Mouse (Mus musculus) spleen, adult 2 months (tissue): Measurements from ENCODE around the gene Chrm1. TPM values are rescaled to one million over a fixed set of nuclear protein-coding genes. Genes with fewer than 3 reads are reported as not detected.

Experiments used
- DNase-seq, 2 experiments: peaks; one replicate each; pipeline versions ENCODE4 v3.0.0 to v3.0.0-alpha.2; 2012 to 2021; ENCODE audit warnings: low spot score in 2 of 2, low read depth in 1 of 2
- H3K27ac ChIP-seq: fragments of 200-500 bp; 2 replicates; pipeline ENCODE4 v1.5.1; 2012; ENCODE audit warnings: low read length, inconsistent platforms; ENCODE audit not compliant: insufficient read depth
- H3K27me3 ChIP-seq: fragments of 200-500 bp; 2 replicates; pipeline ENCODE4 v1.6.1; 2012; ENCODE audit warnings: mild to moderate bottlenecking, moderate library complexity, low read length, inconsistent platforms; ENCODE audit not compliant: control insufficient read depth, insufficient read depth
- H3K36me3 ChIP-seq: fragments of 200-500 bp; 2 replicates; pipeline ENCODE4 v1.6.1; 2012; ENCODE audit warnings: mild to moderate bottlenecking, low read length, inconsistent platforms; ENCODE audit not compliant: control insufficient read depth, insufficient read depth
- H3K4me1 ChIP-seq: fragments of 200-500 bp; 2 replicates; pipeline ENCODE4 v1.6.1; 2011; ENCODE audit warnings: inconsistent platforms; ENCODE audit not compliant: control insufficient read depth, insufficient read depth, insufficient read length
- H3K4me3 ChIP-seq: fragments of 200-500 bp; 2 replicates; pipeline ENCODE4 v1.5.1; 2011; ENCODE audit warnings: mild to moderate bottlenecking, inconsistent platforms; ENCODE audit not compliant: insufficient read depth, insufficient read length; ENCODE audit errors: extremely low read depth
- CTCF ChIP-seq: fragments of 200-500 bp; IDR thresholded peaks from 2 replicates; pipeline ENCODE4 v1.5.1; 2011; ENCODE audit warnings: mild to moderate bottlenecking, inconsistent platforms; ENCODE audit not compliant: insufficient read depth, insufficient read length, insufficient replicate concordance; ENCODE audit errors: extremely low read depth
- POLR2A ChIP-seq: fragments of 200-500 bp; IDR thresholded peaks from 2 replicates; pipeline ENCODE4 v1.6.1; 2011; ENCODE audit warnings: low read depth, low read length, inconsistent platforms
- WGBS: fragments of 180-500 bp; shearing (Covaris S2); methylation state at CpG from one replicate; pipeline ENCODE4 v1.1.7; 2018; 5-methylcytosine and 5-hydroxymethylcytosine counted together
- polyA plus RNA-seq: library from polyadenylated mRNA; depleted of rRNA; stranded (reverse); fragments of >200 nt; gene quantifications from 2 replicates; pipeline ENCODE4 v1.2.3, GENCODE M21; 2012

The Chrm1 gene
- polyA plus RNA-seq, 1 experiment, result 0.07 TPM

GRCm38 (mm10) chr19:8702458-8702857 is 38.9 kb downstream of the Chrm1 start:
- H3K4me3 ChIP-seq, result no peak overlapping the region
- no peaks in the 10 kb centered on the region for H3K4me1 ChIP-seq
- H3K36me3 ChIP-seq, result peaks cover 6% of the 10 kb centered on the region; the same call in 1 of the 2 replicates
- no peak overlapping the region for H3K27ac ChIP-seq
- 26% methylated on average over 3 of the region's 3 CpGs for WGBS
- TF ChIP-seq POLR2A, result no peak
- no peak for TF ChIP-seq CTCF
- no peak for DNase-seq
- no peaks in the 10 kb centered on the region for H3K27me3 ChIP-seq

- TF ChIP-seq CTCF (no peak), POLR2A (no peak)
- WGBS, result 80% methylated on average over 4 of the region's 4 CpGs
Measured at GRCm38 (mm10) chr19:8703571-8703970, 40.0 kb downstream of the Chrm1 start.

GRCm38 (mm10) chr19:8705026-8705708 is 41.6 kb downstream of the Chrm1 start:
- Histone ChIP-seq H3K4me1 (no peaks in the 10 kb centered on the region), H3K36me3 (peaks cover 29% of the 10 kb centered on the region), H3K27ac (no peak overlapping the region), H3K27me3 (no peaks in the 10 kb centered on the region), H3K4me3 (no peak overlapping the region)
- TF ChIP-seq POLR2A, result no peak
- no peak for TF ChIP-seq CTCF
- DNase-seq, result no peak
- WGBS, result 91% methylated on average over 6 of the region's 6 CpGs

More at GRCm38 (mm10) chr19:8703571-8703970, 40.0 kb downstream of the Chrm1 start:
- H3K27ac ChIP-seq, result no peak overlapping the region
- no peaks in the 10 kb centered on the region for H3K4me1 ChIP-seq
- peaks cover 15% of the 10 kb centered on the region for H3K36me3 ChIP-seq
- H3K4me3 ChIP-seq, result no peak overlapping the region
- no peaks in the 10 kb centered on the region for H3K27me3 ChIP-seq
- no peak for DNase-seq

- Histone ChIP-seq H3K27me3 (no peaks in the 10 kb centered on the region), H3K36me3 (peaks cover 34% of the 10 kb centered on the region), H3K4me3 (no peak overlapping the region), H3K4me1 (peaks cover 3% of the 10 kb centered on the region; the same call in 1 of the 2 replicates), H3K27ac (no peak overlapping the region)
- 85% methylated on average over 7 of the region's 7 CpGs for WGBS
- no peak for DNase-seq
- TF ChIP-seq CTCF (no peak), POLR2A (no peak)
Measured at GRCm38 (mm10) chr19:8706132-8706667, 42.6 kb downstream of the Chrm1 start.

GRCm38 (mm10) chr19:8706930-8707329 is 43.3 kb downstream of the Chrm1 start:
- H3K27me3 ChIP-seq, result no peaks in the 10 kb centered on the region
- peaks cover 6% of the 10 kb centered on the region; the same call in 1 of the 2 replicates for H3K4me1 ChIP-seq
- H3K36me3 ChIP-seq, result peaks cover 38% of the 10 kb centered on the region
- H3K4me3 ChIP-seq, result no peak overlapping the region
- H3K27ac ChIP-seq, result no peak overlapping the region
- TF ChIP-seq CTCF (no peak), POLR2A (no peak)
- DNase-seq, result no peak
- WGBS, result 96% methylated on average over 7 of the region's 7 CpGs

GRCm38 (mm10) chr19:8708954-8709353 is 45.4 kb downstream of the Chrm1 start:
- peaks cover 38% of the 10 kb centered on the region for H3K36me3 ChIP-seq
- TF ChIP-seq CTCF (no peak), POLR2A (no peak)

GRCm38 (mm10) chr19:8710057-8710456 is 46.5 kb downstream of the Chrm1 start:
- H3K36me3 ChIP-seq, result peaks cover 38% of the 10 kb centered on the region
- TF ChIP-seq POLR2A (no peak), CTCF (no peak)

More at GRCm38 (mm10) chr19:8708954-8709353, 45.4 kb downstream of the Chrm1 start:
- Histone ChIP-seq H3K4me3 (no peak overlapping the region), H3K27ac (no peak overlapping the region), H3K4me1 (peaks cover 6% of the 10 kb centered on the region; the same call in 1 of the 2 replicates), H3K27me3 (no peaks in the 10 kb centered on the region)
- WGBS, result 94% methylated on average over 8 of the region's 8 CpGs
- no peak for DNase-seq

More at GRCm38 (mm10) chr19:8710057-8710456, 46.5 kb downstream of the Chrm1 start:
- no peak overlapping the region for H3K4me3 ChIP-seq
- no peak overlapping the region for H3K27ac ChIP-seq
- WGBS, result 91% methylated on average over 2 of the region's 2 CpGs
- DNase-seq, result no peak
- H3K4me1 ChIP-seq, result peaks cover 6% of the 10 kb centered on the region; the same call in 1 of the 2 replicates
- H3K27me3 ChIP-seq, result no peaks in the 10 kb centered on the region
